Mouse (Mus musculus) thymus, adult 2 months (tissue): ENCODE measurements around the gene Trp53i11. TPM values are rescaled to one million over a fixed set of nuclear protein-coding genes. Genes with fewer than 3 reads are reported as not detected.

Experiments used
- DNase-seq: peaks from one replicate; pipeline ENCODE4 v3.0.0; 2021
- H3K27ac ChIP-seq: fragments of 200-500 bp; 2 replicates; pipeline ENCODE4 v1.5.1; 2012; ENCODE audit warnings: low read length, control low read depth; ENCODE audit not compliant: control insufficient read depth, insufficient read depth
- H3K27me3 ChIP-seq: fragments of 200-500 bp; 2 replicates; pipeline ENCODE4 v1.6.1; 2012; ENCODE audit warnings: mild to moderate bottlenecking, low read length, moderate library complexity, mixed read lengths; ENCODE audit not compliant: control insufficient read depth, insufficient read depth
- H3K36me3 ChIP-seq: fragments of 200-500 bp; 2 replicates; pipeline ENCODE4 v1.6.1; 2012; ENCODE audit warnings: mild to moderate bottlenecking, low read length, moderate library complexity; ENCODE audit not compliant: control insufficient read depth, insufficient read depth
- H3K4me1 ChIP-seq: fragments of 200-500 bp; replicated peaks from 2 replicates; pipeline ENCODE4 v1.6.1; 2012; ENCODE audit warnings: low read length; ENCODE audit not compliant: control insufficient read depth, insufficient read depth
- H3K4me3 ChIP-seq: fragments of 200-500 bp; 2 replicates; pipeline ENCODE4 v1.5.1; 2012; ENCODE audit warnings: mild to moderate bottlenecking, low read length, control low read depth, moderate library complexity; ENCODE audit not compliant: control insufficient read depth, insufficient read depth
- CTCF ChIP-seq: fragments of 200-500 bp; IDR thresholded peaks from 2 replicates; pipeline ENCODE4 v1.5.1; 2012; ENCODE audit warnings: mild to moderate bottlenecking, control low read depth, low read length, moderate library complexity, borderline replicate concordance; ENCODE audit not compliant: control insufficient read depth, poor library complexity, insufficient read depth; ENCODE audit errors: extremely low read depth
- POLR2A ChIP-seq: fragments of 200-500 bp; IDR thresholded peaks from 2 replicates; pipeline ENCODE4 v1.6.1; 2012; ENCODE audit warnings: mild to moderate bottlenecking, low read length, control low read depth, moderate library complexity; ENCODE audit not compliant: control insufficient read depth, poor library complexity, insufficient read depth; ENCODE audit errors: extremely low read depth
- WGBS: fragments of 180-500 bp; shearing (Covaris S2); methylation state at CpG from one replicate; pipeline ENCODE4 v1.1.7; 2018; 5-methylcytosine and 5-hydroxymethylcytosine counted together
- polyA plus RNA-seq: library from polyadenylated mRNA; depleted of rRNA; stranded (reverse); fragments of >200 nt; gene quantifications from 2 replicates; pipeline ENCODE4 v1.2.3, GENCODE M21; 2012

Gene Trp53i11
- polyA plus RNA-seq, 1 experiment = 444 TPM

GRCm38 (mm10) chr2:93203682-93204081 is 16.3 kb downstream of the Trp53i11 start:
- no peak overlapping the region for H3K4me3 ChIP-seq
- DNase-seq = peak; percentile 68
- TF ChIP-seq CTCF = peak; percentile 56; the same call in 1 of the 2 replicates
- TF ChIP-seq POLR2A = no peak
- WGBS = 53% methylated on average over 10 of the region's 10 CpGs
- H3K4me1 ChIP-seq = peaks cover 34% of the 10 kb centered on the region
- peaks cover 27% of the 10 kb centered on the region for H3K36me3 ChIP-seq
- peak overlapping the region; percentile 84 for H3K27ac ChIP-seq
- no peaks in the 10 kb centered on the region for H3K27me3 ChIP-seq

DNA sequence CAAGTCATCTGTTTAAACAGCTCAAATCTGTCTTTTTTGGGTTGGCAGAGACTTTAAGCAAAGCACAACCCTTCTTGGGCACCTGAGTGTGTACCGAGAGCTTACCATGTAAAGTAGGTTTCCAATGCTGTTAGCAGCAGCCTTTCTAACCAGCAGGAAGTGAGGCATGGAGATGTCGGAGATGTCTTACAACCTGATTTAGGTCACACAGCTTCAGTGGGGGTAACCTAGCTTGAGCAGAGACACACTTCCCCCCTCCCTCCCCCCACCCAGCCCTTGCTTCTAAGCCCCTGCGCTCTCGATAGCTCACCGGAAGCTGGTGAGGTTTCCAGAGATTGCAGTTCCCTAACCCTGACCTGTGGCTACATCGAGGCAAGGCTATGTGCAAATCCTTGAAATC is 17.2 kb downstream of the Trp53i11 start:
- peak; percentile 27 for DNase-seq
- Histone ChIP-seq H3K27ac (peak overlapping the region; percentile 84), H3K4me1 (peaks cover 29% of the 10 kb centered on the region), H3K27me3 (no peaks in the 10 kb centered on the region), H3K36me3 (peaks cover 22% of the 10 kb centered on the region), H3K4me3 (no peak overlapping the region)
- 37% methylated on average over 6 of the region's 6 CpGs for WGBS
- no peak for TF ChIP-seq CTCF
- TF ChIP-seq POLR2A = no peak

GRCm38 (mm10) chr2:93206126-93206525 is 18.8 kb downstream of the Trp53i11 start:
- H3K36me3 ChIP-seq = peaks cover 6% of the 10 kb centered on the region
- H3K4me1 ChIP-seq = peaks cover 33% of the 10 kb centered on the region
- no peak for TF ChIP-seq POLR2A
- no peak for TF ChIP-seq CTCF
- no peak overlapping the region for H3K4me3 ChIP-seq
- 94% methylated on average over 1 of the region's 1 CpGs for WGBS
- DNase-seq = no peak
- no peaks in the 10 kb centered on the region for H3K27me3 ChIP-seq
- H3K27ac ChIP-seq = no peak overlapping the region

DNA sequence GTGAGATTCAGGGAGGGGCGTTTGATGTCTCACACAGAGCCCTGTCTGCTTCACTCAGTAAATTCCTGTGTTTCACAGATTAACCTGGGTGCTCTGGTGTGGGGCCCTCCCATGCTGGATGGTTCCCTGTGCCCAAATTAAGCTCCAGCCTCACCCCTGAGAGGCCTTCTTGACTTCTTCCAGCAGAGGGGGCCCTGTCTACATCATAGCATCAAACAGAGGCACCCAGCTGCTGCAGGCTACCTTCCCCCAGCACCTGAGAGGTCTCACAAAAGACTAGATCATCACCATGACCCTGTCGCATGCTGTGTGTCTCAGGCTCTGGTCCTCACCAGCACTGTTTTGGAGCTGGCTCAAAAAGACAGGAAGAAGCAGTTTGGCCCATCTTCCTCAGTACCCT is 25.0 kb downstream of the Trp53i11 start:
- no peak for DNase-seq
- TF ChIP-seq CTCF = no peak
- TF ChIP-seq POLR2A = no peak
- Histone ChIP-seq H3K27ac (no peak overlapping the region), H3K27me3 (no peaks in the 10 kb centered on the region), H3K4me3 (no peak overlapping the region), H3K4me1 (peaks cover 13% of the 10 kb centered on the region), H3K36me3 (no peaks in the 10 kb centered on the region)
- WGBS = 100% methylated on average over 2 of the region's 2 CpGs

DNA sequence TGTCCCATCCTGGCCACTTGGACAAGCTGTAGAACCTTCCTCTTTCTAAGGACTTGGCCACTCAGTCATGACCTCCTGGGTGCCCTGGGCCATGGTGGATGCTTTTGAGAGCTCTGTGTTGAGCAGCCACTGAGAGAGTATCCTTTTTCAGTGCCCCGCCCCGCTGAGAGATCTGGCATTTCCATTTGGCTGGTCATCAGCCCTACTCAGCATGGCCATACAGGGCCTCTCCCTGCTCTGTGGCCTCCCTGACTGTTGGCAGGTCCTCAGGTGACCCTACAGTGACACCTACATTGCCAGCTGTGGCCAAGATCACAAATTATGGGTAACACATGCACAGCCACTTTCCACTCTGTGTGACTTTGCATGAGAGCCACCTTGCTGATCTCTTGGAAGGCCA is 25.5 kb downstream of the Trp53i11 start:
- TF ChIP-seq POLR2A (no peak), CTCF (no peak)
- DNase-seq = no peak
- no peak overlapping the region for H3K4me3 ChIP-seq
- WGBS = 94% methylated on average over 2 of the region's 2 CpGs
- H3K27me3 ChIP-seq = no peaks in the 10 kb centered on the region
- no peaks in the 10 kb centered on the region for H3K36me3 ChIP-seq
- no peak overlapping the region for H3K27ac ChIP-seq
- peaks cover 13% of the 10 kb centered on the region for H3K4me1 ChIP-seq

GRCm38 (mm10) chr2:93214192-93214591 is 26.8 kb downstream of the Trp53i11 start:
- Histone ChIP-seq H3K4me3 (no peak overlapping the region), H3K27ac (no peak overlapping the region), H3K36me3 (no peaks in the 10 kb centered on the region), H3K27me3 (no peaks in the 10 kb centered on the region), H3K4me1 (peaks cover 13% of the 10 kb centered on the region)
- 86% methylated on average over 1 of the region's 1 CpGs for WGBS
- TF ChIP-seq POLR2A (no peak), CTCF (no peak)
- peak; percentile 18 for DNase-seq

DNA sequence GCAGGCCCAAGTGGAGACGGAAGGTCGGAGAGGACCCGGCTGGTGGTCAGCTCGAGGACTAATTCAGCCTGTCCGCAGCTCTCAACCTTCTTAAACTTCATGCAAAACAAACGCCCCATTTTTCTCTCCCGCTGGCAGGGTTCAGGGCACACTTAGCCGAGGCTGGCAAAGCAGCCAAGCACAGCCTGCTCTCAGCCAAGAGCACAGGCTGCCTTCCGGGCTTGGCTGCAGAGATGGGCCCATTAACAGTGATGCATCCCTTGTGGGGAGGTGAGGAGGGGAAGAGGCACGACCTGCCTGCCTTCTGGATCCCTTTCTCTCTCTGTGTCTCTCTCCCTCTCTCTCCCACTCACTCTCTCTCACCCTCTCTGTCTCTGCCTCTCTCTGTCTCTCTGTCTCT is 28.4 kb downstream of the Trp53i11 start:
- DNase-seq = no peak
- no peak overlapping the region for H3K27ac ChIP-seq
- H3K27me3 ChIP-seq = no peaks in the 10 kb centered on the region
- WGBS = 90% methylated on average over 10 of the region's 10 CpGs
- TF ChIP-seq POLR2A = no peak
- no peak for TF ChIP-seq CTCF
- no peaks in the 10 kb centered on the region for H3K36me3 ChIP-seq
- no peak overlapping the region for H3K4me3 ChIP-seq
- H3K4me1 ChIP-seq = peaks cover 13% of the 10 kb centered on the region
